14 mouse cellular contexts compared by ENCODE assay signal in the genomic region with DNA sequence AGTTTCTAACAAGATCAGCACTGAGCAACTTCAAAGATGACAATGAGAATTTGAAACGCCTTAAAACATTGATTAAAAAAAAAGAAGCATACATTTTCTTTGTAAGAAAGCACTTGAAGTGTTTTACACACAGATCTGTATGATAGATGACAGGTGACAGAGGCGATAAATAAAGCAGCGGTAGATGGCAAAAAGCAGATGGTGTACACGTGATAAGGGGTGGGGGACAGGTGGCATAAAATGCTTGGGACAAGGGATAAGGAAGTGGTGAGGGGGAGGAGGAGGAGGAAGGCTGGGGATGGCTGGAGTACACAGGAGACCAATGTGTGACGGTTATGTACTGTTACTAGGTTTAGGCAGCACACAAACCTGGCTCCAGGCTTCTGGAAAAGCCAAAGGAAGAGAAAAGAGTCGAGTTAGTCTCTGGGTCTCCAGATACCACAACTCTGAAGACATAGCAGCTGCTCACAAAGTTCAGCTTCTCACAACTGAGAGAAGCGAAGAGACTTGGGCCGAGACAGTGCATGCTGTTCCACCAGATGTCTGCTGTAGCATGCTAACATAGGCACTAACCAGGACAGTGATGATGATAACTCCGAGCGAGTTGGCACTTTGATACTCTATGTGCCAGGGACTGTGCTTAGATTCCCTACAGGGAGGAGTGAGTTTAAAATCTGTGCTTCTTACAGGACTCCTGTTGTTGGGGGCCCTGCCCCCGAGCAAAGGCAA.
"Had no signal": no experiment of that assay in that cellular context is flagged by ENCODE, and none has a peak within 500 bp of the region (broad histone marks: within the 10 kb centered on the region; RNA-seq: fewer than 3 reads in every experiment).

No protein-coding gene starts in this region.

- H3K9ac ChIP-seq: kidney, embryonic 15.5 days; limb, embryonic 15.5 days; liver, embryonic 12.5 days; lung, embryonic 14.5 days; midbrain, embryonic 15.5 days had no signal

- H3K27me3 ChIP-seq: kidney, embryonic 15.5 days; limb, embryonic 15.5 days; liver, embryonic 12.5 days; midbrain, embryonic 15.5 days had no signal

- H3K27ac ChIP-seq: kidney, embryonic 15.5 days; limb, embryonic 15.5 days; liver, embryonic 12.5 days; midbrain, embryonic 15.5 days; stomach, postnatal 0 days had no signal

- H3K36me3 ChIP-seq: kidney, embryonic 15.5 days; limb, embryonic 15.5 days; liver, embryonic 12.5 days; midbrain, embryonic 15.5 days had no signal

- ATAC-seq: liver, embryonic 12.5 days; midbrain, embryonic 15.5 days had no signal

- DNase-seq: kidney, adult 2 months; kidney, postnatal 14 days; layer of hippocampus, postnatal 36 days; lung, embryonic 14.5 days; lung, postnatal 10 days; lung, postnatal 4 days; right cerebral cortex, adult 18-20 months; right cerebral cortex, postnatal 25 days had no signal

- H3K4me3 ChIP-seq: kidney, embryonic 15.5 days; limb, embryonic 15.5 days; liver, embryonic 12.5 days; midbrain, embryonic 15.5 days had no signal

- H3K4me2 ChIP-seq: kidney, embryonic 15.5 days; limb, embryonic 15.5 days; liver, embryonic 12.5 days; lung, embryonic 14.5 days; midbrain, embryonic 11.5 days; midbrain, embryonic 15.5 days had no signal

- H3K9me3 ChIP-seq: midbrain, embryonic 15.5 days had no signal
